Mouse (Mus musculus): ENCODE measurements around the gene Tmem132a. TPM values are rescaled to one million over a fixed set of nuclear protein-coding genes. Genes with fewer than 3 reads are reported as not detected.

The Tmem132a gene
- total and polyA plus RNA-seq, 3 experiments = not detected

DNA sequence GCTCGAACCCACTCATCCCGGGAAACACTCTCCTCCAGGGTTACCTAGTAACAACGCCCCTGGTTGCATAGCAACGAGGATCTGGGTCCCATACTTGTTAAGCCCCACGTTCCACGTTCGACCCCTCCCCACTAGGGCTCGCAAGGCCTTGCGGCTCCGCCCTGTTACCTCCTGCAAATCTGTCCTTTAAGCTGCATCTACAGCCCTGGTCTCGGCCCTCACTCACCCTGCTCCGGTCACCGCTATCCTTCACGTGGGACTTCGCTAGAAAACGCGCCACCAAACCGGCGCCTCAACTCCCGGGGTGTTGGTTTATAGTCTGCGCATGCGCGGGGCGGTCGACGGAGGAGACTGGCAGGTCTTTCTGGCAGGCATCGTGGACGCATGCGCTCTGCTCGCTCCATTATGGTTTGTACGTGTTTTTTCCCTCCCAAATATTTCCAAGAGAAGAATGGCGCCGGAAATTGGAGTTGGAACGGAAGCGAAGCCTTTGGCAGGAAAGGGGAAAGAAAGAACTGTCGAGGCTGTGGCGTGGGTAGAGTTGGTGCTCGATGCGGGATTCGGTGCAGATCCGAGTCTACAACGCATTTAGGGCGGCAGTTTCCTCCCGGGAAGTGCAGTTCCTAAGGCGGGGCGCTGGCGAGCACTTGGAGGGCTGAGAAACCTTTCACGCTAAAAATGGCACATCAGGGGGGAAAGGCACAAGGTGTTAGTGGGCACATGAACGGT, 11.8 kb upstream of the Tmem132a start, which contains the start of gene Tmem109 (continued):
- no peak for TF ChIP-seq UBTF (IDR thresholded peaks at IDR 0.05; ENCODE audit: borderline replicate concordance, insufficient read depth, low read depth, low read length)
- peak; percentile 32; the same call in 1 of the 2 replicates for TF ChIP-seq USF1 (IDR thresholded peaks at IDR 0.05; ENCODE audit: low read depth, low read length)
- no peak for TF ChIP-seq RAD21 (IDR thresholded peaks at IDR 0.05; ENCODE audit: low read depth, low read length)
- no peak; the same call in 1 of the 2 replicates for TF ChIP-seq KAT2A (conservative IDR thresholded peaks at IDR 0.05; ENCODE audit: low read depth, low read length)
- TF ChIP-seq MEF2A (IDR thresholded peaks at IDR 0.05; ENCODE audit: extremely low read depth, insufficient replicate concordance, low read depth, low read length, poor library complexity, severe bottlenecking) = no peak
- no peak for TF ChIP-seq BHLHE40 (IDR thresholded peaks at IDR 0.05; ENCODE audit: borderline replicate concordance, low read depth, low read length)
- peak in 2 of 3 experiments; percentile 34 to 36; a peak in 5 of 6 replicates for TF ChIP-seq CTCF (IDR thresholded peaks at IDR 0.05 in 2 of 3, conservative IDR thresholded peaks at IDR 0.05 in 1 of 3; ENCODE audit: control insufficient read depth in 1 of 3, insufficient read depth in 1 of 3, low read depth in 2 of 3, low read length in 3 of 3, poor library complexity in 1 of 3, severe bottlenecking in 1 of 3)
- TF ChIP-seq EP300 (IDR thresholded peaks at IDR 0.05; ENCODE audit: low read depth in 1 of 2, low read length in 2 of 2) = no peak
- TF ChIP-seq GABPA (IDR thresholded peaks at IDR 0.05; ENCODE audit: low read depth, low read length) = no peak
- peak; percentile 40; the same call in 1 of the 2 replicates for TF ChIP-seq POLR2AphosphoS2 (IDR thresholded peaks at IDR 0.05; ENCODE audit: low read length)
- TF ChIP-seq ZKSCAN1 (IDR thresholded peaks at IDR 0.05; ENCODE audit: low read depth, low read length) = no peak
- no peak for TF ChIP-seq CHD1 (IDR thresholded peaks at IDR 0.05; ENCODE audit: low read depth, low read length)

GRCm38 (mm10) chr19:10880975-10881425, 11.3 kb upstream of the Tmem132a start:
- H3K4me3 ChIP-seq (ENCODE audit: control insufficient read depth in 1 of 2, insufficient read depth in 1 of 2, low read depth in 2 of 2, low read length in 2 of 2) = peak overlapping the region; percentile 58 to 64
- H3K36me3 ChIP-seq (ENCODE audit: control insufficient read depth in 1 of 2, insufficient read depth in 2 of 2, low read length in 2 of 2) = peaks cover 0 to 9% of the 10 kb centered on the region in 2 experiments; a peak in 2 of 4 replicates
- H3K9me3 ChIP-seq (replicated peaks; ENCODE audit: insufficient read depth, low read length) = no peaks in the 10 kb centered on the region
- no peaks in the 10 kb centered on the region for H3K27me3 ChIP-seq (ENCODE audit: control insufficient read depth in 1 of 2, insufficient read depth in 2 of 2, low read length in 2 of 2)
- H3K79me2 ChIP-seq (ENCODE audit: control insufficient read depth, insufficient read depth, low read length, poor library complexity) = peaks cover 5% of the 10 kb centered on the region
- H3K27ac ChIP-seq (ENCODE audit: control insufficient read depth, low read depth, low read length) = no peak overlapping the region
- DNase-seq (ENCODE audit: low read depth, low spot score) = no peak
- peak overlapping the region; percentile 72 for H3K9ac ChIP-seq (ENCODE audit: control insufficient read depth, low read depth, low read length, poor library complexity, severe bottlenecking)
- H3K4me1 ChIP-seq (ENCODE audit: control insufficient read depth in 1 of 2, insufficient read depth in 2 of 2, low read length in 2 of 2) = peaks cover 0 to 13% of the 10 kb centered on the region in 2 experiments; a peak in 2 of 4 replicates
- TF ChIP-seq ZMIZ1 (IDR thresholded peaks at IDR 0.05; ENCODE audit: low read depth, low read length) (0 out of 2 replicates have a peak, but pooled peaks have one; percentile 2), MEF2A (IDR thresholded peaks at IDR 0.05; ENCODE audit: extremely low read depth, insufficient replicate concordance, low read depth, low read length, poor library complexity, severe bottlenecking) (no peak)

All from MEL (cell line).